Mouse (Mus musculus) frontal cortex, postnatal 14 days (tissue): ENCODE results near the gene Clasp1.

ENCODE experiments used
- DNase-seq, 2 experiments: peaks; one replicate each; pipeline ENCODE4 v3.0.0; 2022; ENCODE audit warnings: low spot score in 2 of 2

The Clasp1 gene

DNA sequence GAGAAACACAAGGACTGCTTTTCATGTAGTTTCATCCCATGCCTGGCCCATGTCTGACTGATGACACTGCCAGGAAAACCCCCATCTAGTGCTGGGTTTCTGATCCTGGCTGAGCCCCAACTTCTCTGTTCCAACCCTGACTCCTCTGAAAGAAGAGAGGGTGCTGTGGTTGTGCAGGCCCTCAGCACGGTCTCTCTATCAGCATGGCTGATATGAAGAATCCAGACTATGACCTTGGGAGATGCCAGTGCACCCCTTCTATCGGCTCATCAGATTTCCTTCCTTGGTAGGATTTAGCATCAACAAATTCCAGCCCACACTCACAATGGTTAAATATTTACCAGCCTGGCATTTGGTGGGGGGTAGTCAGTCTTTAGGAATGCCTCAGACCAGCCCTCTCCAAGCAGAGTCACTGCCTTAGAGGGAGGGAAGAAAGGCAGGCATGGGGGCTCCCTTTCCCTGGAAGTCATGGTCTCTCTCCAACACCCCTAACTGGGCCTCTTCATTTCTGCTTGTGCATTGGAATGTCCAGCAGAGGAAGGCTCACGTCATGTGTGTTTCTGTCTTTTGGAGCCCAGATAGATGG lies 272.1 kb downstream of the Clasp1 start:
- DNase-seq = no peak
